Mouse (Mus musculus) heart, embryonic 12.5 days (tissue): ENCODE measurements around the gene Rep15. TPM values are rescaled to one million over a fixed set of nuclear protein-coding genes. Genes with fewer than 3 reads are reported as not detected.

Experiments
- ATAC-seq: fragments of 200-750 bp; cut with Nextera tagmentation; 2 replicates; pipeline ENCODE4 v1.8.0; 2017; ENCODE audit warnings: moderate TSS enrichment, moderate library complexity; ENCODE audit not compliant: insufficient number of reproducible peaks, low FRiP score
- H3K27ac ChIP-seq: fragments of 300-500 bp; sonication (generic); 2 replicates; pipeline ENCODE4 v1.5.1; 2016; ENCODE audit warnings: mild to moderate bottlenecking, moderate library complexity; ENCODE audit not compliant: poor library complexity, severe bottlenecking
- H3K27me3 ChIP-seq: fragments of 300-500 bp; sonication (generic); replicated peaks from 2 replicates; pipeline ENCODE4 v1.6.1; 2016; ENCODE audit warnings: mild to moderate bottlenecking, moderate library complexity
- H3K36me3 ChIP-seq: fragments of 300-500 bp; sonication (generic); 2 replicates; pipeline ENCODE4 v1.6.1; 2016; ENCODE audit warnings: mild to moderate bottlenecking, moderate library complexity
- H3K4me1 ChIP-seq: fragments of 300-500 bp; sonication (generic); replicated peaks from 2 replicates; pipeline ENCODE4 v1.6.1; 2016; ENCODE audit warnings: mild to moderate bottlenecking
- H3K4me2 ChIP-seq: fragments of 300-500 bp; sonication (generic); 2 replicates; pipeline ENCODE4 v1.6.1; 2016; ENCODE audit warnings: mild to moderate bottlenecking, moderate library complexity
- H3K4me3 ChIP-seq: fragments of 300-500 bp; sonication (generic); 2 replicates; pipeline ENCODE4 v1.5.1; 2016; ENCODE audit warnings: mild to moderate bottlenecking
- H3K9ac ChIP-seq: fragments of 300-500 bp; sonication (generic); 2 replicates; pipeline ENCODE4 v1.6.1; 2016; ENCODE audit warnings: mild to moderate bottlenecking, moderate library complexity
- H3K9me3 ChIP-seq: fragments of 300-500 bp; sonication (generic); replicated peaks from 2 replicates; pipeline ENCODE4 v1.6.1; 2016; ENCODE audit warnings: mild to moderate bottlenecking, moderate library complexity
- WGBS: fragments of 180-500 bp; shearing (Covaris S2); methylation state at CpG from one replicate; pipeline ENCODE4 v1.1.7; 2016; 5-methylcytosine and 5-hydroxymethylcytosine counted together
- polyA plus RNA-seq: library from polyadenylated mRNA; unstranded; fragments of >200 nt; fragmentation: Nextera tagmentation; extraction: Ambion mirVana; gene quantifications from 2 replicates; pipeline ENCODE4 v1.2.1, GENCODE M21; 2016

The Rep15 gene
- polyA plus RNA-seq, 1 experiment from 2014 or later: 0.83 TPM

GRCm38 (mm10) chr6:147059326-147059725 is 26.9 kb downstream of the Rep15 start:
- Histone ChIP-seq H3K9ac (no peak overlapping the region), H3K36me3 (peaks cover 63% of the 10 kb centered on the region)
- no peak for ATAC-seq

DNA sequence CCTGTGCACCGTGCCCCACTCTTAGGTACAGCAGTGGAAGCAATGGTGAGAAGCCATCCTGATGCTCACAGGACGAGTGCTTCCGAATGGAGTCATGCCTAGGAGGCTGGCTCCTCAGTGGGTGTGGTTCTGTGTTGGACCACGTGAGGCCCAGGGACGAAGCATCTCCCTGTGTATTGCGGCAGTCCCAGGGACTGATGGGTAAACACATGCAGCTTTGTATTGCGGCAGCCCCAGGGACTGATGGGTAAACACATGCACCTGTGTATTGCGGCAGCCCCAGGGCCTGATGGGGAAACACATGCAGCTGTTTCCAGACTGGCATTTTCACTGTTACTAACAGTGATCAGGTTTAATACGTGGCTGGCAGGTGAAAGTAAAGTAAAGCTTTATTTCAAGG is 29.2 kb downstream of the Rep15 start:
- Histone ChIP-seq H3K9me3 (no peaks in the 10 kb centered on the region), H3K9ac (no peak overlapping the region), H3K4me2 (no peak overlapping the region), H3K4me3 (no peak overlapping the region), H3K27me3 (no peaks in the 10 kb centered on the region), H3K27ac (no peak overlapping the region), H3K4me1 (no peaks in the 10 kb centered on the region), H3K36me3 (peaks cover 58% of the 10 kb centered on the region)
- 92% methylated on average over 9 of the region's 9 CpGs for WGBS
- no peak for ATAC-seq

More at GRCm38 (mm10) chr6:147059326-147059725, 26.9 kb downstream of the Rep15 start:
- no peaks in the 10 kb centered on the region for H3K9me3 ChIP-seq
- no peak overlapping the region for H3K4me3 ChIP-seq
- H3K4me2 ChIP-seq: no peak overlapping the region
- peaks cover 15% of the 10 kb centered on the region for H3K4me1 ChIP-seq
- no peak overlapping the region for H3K27ac ChIP-seq
- 71% methylated on average over 7 of the region's 7 CpGs for WGBS
- no peaks in the 10 kb centered on the region for H3K27me3 ChIP-seq

DNA sequence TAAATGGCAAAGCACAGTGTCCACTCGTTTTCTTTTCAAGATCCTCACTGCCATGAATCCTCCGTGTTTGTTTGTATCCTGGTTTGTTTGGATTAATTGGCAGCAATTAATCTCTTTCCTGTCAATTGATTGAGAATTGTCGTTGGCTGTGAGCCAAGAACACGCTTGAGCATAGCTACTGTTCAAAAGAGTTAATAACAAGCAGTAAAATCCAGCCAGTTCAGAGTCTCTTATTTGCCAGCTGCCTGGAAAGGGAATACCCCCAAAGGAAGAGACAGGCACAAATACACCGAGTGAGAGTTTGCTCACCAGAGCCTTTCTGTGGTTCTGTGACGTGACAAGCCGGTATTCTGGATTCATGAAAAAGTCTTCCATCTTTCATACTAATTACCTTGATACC is 29.6 kb downstream of the Rep15 start:
- Histone ChIP-seq H3K9ac (no peak overlapping the region), H3K4me3 (no peak overlapping the region), H3K9me3 (no peaks in the 10 kb centered on the region), H3K36me3 (peaks cover 58% of the 10 kb centered on the region), H3K27ac (no peak overlapping the region), H3K4me2 (no peak overlapping the region), H3K4me1 (no peaks in the 10 kb centered on the region), H3K27me3 (no peaks in the 10 kb centered on the region)
- no peak for ATAC-seq
- 83% methylated on average over 7 of the region's 7 CpGs for WGBS

- 80% methylated on average over 7 of the region's 7 CpGs for WGBS
- Histone ChIP-seq H3K9me3 (no peaks in the 10 kb centered on the region), H3K4me1 (no peaks in the 10 kb centered on the region), H3K4me3 (no peak overlapping the region), H3K4me2 (no peak overlapping the region), H3K27ac (no peak overlapping the region), H3K9ac (no peak overlapping the region), H3K36me3 (peaks cover 61% of the 10 kb centered on the region), H3K27me3 (no peaks in the 10 kb centered on the region)
- no peak for ATAC-seq
These were observed 30.3 kb downstream of the Rep15 start for GRCm38 (mm10) chr6:147062694-147063093.

GRCm38 (mm10) chr6:147064226-147064943 is 32.0 kb downstream of the Rep15 start:
- 87% methylated on average over 10 of the region's 10 CpGs for WGBS
- Histone ChIP-seq H3K9ac (no peak overlapping the region), H3K27ac (no peak overlapping the region), H3K4me3 (no peak overlapping the region), H3K9me3 (no peaks in the 10 kb centered on the region), H3K4me1 (no peaks in the 10 kb centered on the region), H3K27me3 (no peaks in the 10 kb centered on the region), H3K4me2 (no peak overlapping the region), H3K36me3 (peaks cover 66% of the 10 kb centered on the region)
- no peak for ATAC-seq

GRCm38 (mm10) chr6:147064944-147065261 is 32.5 kb downstream of the Rep15 start:
- H3K36me3 ChIP-seq: peaks cover 63% of the 10 kb centered on the region
- 87% methylated on average over 6 of the region's 6 CpGs for WGBS
- H3K9me3 ChIP-seq: no peaks in the 10 kb centered on the region
- no peak overlapping the region for H3K4me2 ChIP-seq
- ATAC-seq: no peak
- no peak overlapping the region for H3K27ac ChIP-seq
- no peaks in the 10 kb centered on the region for H3K4me1 ChIP-seq
- H3K4me3 ChIP-seq: no peak overlapping the region
- H3K9ac ChIP-seq: no peak overlapping the region
- no peaks in the 10 kb centered on the region for H3K27me3 ChIP-seq

DNA sequence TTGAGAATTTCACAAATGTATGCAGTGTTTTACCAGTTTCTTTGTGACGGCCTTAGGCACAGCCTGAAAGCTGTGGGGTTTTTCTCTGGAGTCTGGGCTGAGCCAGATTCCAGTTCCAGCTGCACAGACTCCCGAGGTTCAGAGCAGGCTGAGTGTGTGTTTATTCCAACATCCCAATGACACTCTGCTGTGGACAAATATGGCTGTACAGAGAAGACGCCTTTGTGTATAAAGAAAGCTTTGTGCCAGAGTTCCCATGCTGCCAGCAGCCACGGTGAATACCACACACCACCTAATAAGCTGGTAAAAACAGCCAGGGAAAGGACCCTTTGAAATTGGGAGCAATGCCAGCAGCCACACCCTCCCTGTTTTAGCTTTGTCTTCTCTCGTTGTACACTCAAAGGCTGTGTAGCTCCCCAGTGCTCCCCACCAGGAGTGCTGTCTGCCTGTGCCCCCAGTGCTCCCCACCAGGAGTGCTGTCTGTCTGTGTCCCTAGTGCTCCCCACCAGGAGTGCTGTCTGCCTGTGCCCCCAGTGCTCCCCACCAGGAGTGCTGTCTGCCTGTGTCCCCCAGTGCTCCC is 43.5 kb downstream of the Rep15 start:
- ATAC-seq: no peak
- no peak overlapping the region for H3K4me3 ChIP-seq
- no peaks in the 10 kb centered on the region for H3K9me3 ChIP-seq
- H3K27ac ChIP-seq: no peak overlapping the region
- no peaks in the 10 kb centered on the region for H3K4me1 ChIP-seq
- H3K27me3 ChIP-seq: no peaks in the 10 kb centered on the region
- H3K4me2 ChIP-seq: no peak overlapping the region
- no peak overlapping the region for H3K9ac ChIP-seq
- peaks cover 39% of the 10 kb centered on the region for H3K36me3 ChIP-seq
- 62% methylated on average over 5 of the region's 5 CpGs for WGBS

DNA sequence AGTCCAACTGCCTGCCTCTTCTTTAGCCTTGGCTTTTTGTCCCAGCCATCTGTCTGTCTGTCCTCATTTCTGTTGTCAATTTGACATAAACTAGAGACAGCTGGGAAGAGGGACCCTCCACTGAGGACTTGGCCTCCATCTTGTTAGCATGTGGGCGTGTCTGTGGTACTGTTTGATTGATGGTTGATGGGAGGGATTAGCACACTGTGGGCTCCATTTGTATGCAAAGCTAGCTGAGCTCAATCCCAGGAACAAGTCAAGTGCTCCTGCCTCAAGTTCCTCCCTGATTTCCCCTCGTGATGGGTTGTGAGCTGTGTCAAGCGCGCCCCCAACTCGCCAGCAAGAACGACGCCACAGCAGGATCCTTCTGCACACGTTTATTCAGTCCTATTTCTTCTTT is 44.5 kb downstream of the Rep15 start:
- Histone ChIP-seq H3K9ac (no peak overlapping the region), H3K36me3 (peaks cover 29% of the 10 kb centered on the region), H3K4me2 (no peak overlapping the region), H3K4me3 (no peak overlapping the region), H3K27ac (no peak overlapping the region), H3K27me3 (no peaks in the 10 kb centered on the region), H3K9me3 (no peaks in the 10 kb centered on the region), H3K4me1 (no peaks in the 10 kb centered on the region)
- ATAC-seq: no peak
- 77% methylated on average over 8 of the region's 8 CpGs for WGBS

DNA sequence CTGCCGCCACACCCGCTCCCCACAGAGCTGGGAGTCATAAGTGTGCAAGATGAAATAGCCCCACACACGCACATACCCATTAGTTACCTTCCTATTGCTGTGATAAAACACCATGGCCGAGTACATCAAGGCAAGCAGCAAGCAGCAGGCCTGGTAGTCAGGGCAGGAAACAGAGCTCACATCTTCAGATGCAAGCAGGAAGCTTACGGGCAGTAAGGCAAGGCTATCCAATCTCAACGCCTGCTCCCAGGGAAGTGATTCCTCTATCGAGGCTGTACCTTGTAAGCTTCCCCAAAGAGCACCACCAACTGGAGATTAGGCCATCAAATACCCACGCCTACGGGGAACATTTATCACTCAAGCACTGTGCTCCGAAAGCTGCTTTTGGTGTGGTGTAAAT is 47.5 kb downstream of the Rep15 start:
- Histone ChIP-seq H3K4me3 (no peak overlapping the region), H3K9ac (no peak overlapping the region), H3K4me2 (no peak overlapping the region), H3K36me3 (peaks cover 9% of the 10 kb centered on the region), H3K27ac (no peak overlapping the region), H3K9me3 (no peaks in the 10 kb centered on the region), H3K4me1 (peaks cover 2% of the 10 kb centered on the region; the same call in 1 of the 2 replicates), H3K27me3 (no peaks in the 10 kb centered on the region)
- no peak for ATAC-seq
- WGBS: 83% methylated on average over 10 of the region's 10 CpGs

Other genes with a start within 250 kb of the Rep15 start
- gene Arntl2, start 236.5 kb upstream of the Rep15 start, polyA plus RNA-seq: 3.1 and 3.5 TPM in 2 replicates
- not detected in 2 replicates for gene Smco2, start 182.5 kb upstream of the Rep15 start, polyA plus RNA-seq
- gene Ppfibp1, start 144.1 kb upstream of the Rep15 start, polyA plus RNA-seq: 83.9 and 84.8 TPM in 2 replicates
- gene 1700034J05Rik, start 78.2 kb upstream of the Rep15 start, polyA plus RNA-seq: 0.17 and 0.23 TPM in 2 replicates
- 110 and 119 TPM in 2 replicates for gene Mrps35, start 10.2 kb downstream of the Rep15 start, polyA plus RNA-seq
- 0.46 and 0.67 TPM in 2 replicates for gene Mansc4, start 54.4 kb downstream of the Rep15 start, polyA plus RNA-seq
- gene Klhl42, start 58.8 kb downstream of the Rep15 start, polyA plus RNA-seq: 7.4 and 7.9 TPM in 2 replicates
- 5.5 and 5.8 TPM in 2 replicates for gene Pthlh, start 231.6 kb downstream of the Rep15 start, polyA plus RNA-seq